Mouse (Mus musculus): Measurements from ENCODE around the gene Katna1. TPM values are rescaled to one million over a fixed set of nuclear protein-coding genes. Genes with fewer than 3 reads are reported as not detected.

The Katna1 gene
- total RNA-seq, 2 experiments from 2014 or later = 30.3 to 31.7 TPM

DNA sequence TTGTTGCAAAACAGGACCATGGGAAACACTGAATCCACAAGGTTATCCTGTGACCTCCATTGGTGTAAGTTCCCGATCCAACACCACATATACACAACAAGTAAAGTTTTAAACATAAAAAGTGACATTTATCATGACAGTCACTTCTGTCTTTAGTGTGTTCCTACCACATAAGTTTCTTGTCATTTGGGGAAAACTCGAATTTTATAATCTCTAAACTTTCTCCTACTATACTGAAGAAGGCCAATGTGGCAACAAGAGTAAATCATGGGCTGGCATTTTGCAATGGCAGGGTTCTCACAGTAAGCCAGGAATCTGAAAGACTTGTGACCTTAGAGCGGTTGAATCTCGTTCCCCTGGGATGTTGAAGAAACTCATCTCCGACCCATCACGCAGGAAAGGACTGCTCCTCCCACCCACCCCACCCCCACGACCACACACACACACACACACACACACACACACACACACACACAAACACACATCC is 54.0 kb downstream of the Katna1 start:
- peak; percentile 52 for DNase-seq

DNA sequence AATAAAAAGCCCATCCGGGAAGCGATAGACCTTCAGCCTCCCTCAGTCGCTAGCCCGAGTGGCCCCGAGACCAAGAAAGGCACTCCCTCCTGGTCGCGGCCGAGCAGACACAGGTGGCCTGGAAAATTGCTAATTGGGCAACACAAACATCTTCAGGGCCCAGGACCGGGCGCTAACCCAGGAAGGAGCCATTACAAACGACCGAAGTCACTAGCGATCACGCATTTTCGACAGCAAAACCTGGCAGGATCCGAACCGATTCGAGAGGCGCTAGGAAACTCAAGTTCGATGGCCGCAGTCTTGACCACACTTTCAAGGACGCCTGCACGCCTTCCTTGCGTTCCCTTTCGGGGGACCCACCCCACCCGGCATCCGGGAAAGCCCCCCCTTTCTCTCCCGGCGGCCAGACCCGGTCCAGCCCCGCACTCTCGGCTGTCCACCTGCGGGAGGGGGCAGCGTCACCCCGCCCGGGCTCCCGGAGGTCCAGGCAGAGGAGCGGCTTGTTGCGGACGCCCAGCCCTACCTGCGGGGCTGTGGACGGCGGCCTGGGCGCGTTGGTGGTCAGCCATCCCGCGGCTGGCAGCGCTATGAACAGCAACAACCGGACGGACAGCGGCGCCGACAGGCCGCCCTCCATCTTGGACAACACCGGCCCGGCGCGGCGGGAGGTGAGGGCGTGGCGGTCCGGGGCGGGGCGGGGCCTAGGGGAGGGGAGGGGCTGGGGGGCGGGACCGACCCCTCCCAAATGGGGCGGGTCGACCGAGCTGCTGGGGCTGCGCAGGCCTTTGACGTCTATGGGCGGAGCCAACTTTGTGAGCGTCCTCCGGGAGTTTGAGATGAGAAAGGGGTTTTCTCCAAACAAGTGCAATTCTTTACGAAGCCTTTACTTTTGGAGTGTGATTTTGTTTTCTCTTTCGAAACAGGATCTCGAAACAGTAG is 54.7 kb downstream of the Katna1 start:
- DNase-seq = peak; percentile 95

DNA sequence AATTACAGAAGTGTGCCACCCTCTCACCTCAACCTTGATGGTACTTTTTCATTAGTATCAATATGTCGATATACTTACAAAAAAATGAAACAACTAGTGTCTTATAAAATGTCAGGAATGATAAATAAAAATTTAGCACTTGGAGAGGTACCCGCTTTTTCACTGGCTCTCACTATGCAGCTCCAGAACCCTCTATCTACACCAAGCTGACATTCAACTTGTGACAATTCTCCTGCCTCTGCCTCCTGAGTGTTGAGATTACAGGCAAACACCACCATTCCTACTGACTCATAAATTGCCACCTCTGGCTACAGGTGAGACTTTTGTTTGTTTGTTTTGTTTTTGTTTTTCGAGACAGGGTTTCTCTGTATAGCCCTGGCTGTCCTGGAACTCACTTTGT is 55.4 kb downstream of the Katna1 start:
- no peak for DNase-seq

DNA sequence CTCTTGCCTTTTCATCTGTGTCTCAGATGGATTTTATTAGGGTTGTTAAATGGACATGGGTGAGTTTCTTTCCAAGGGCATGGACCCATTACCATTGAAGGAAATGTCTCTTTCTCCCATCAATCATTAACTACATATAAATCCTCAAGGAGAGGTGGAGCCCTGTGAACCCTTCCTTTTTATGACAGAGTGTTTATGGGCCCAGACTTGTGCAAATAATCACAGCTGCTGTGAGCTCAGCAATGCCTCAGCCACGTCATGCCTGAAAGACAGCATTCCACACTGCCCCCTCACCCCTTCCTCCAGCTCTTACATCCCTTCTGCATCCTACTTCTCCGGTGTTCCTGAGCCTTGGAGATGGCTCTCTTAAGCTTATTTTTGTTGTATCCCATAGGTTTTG is 61.5 kb downstream of the Katna1 start:
- no peak for DNase-seq

DNA sequence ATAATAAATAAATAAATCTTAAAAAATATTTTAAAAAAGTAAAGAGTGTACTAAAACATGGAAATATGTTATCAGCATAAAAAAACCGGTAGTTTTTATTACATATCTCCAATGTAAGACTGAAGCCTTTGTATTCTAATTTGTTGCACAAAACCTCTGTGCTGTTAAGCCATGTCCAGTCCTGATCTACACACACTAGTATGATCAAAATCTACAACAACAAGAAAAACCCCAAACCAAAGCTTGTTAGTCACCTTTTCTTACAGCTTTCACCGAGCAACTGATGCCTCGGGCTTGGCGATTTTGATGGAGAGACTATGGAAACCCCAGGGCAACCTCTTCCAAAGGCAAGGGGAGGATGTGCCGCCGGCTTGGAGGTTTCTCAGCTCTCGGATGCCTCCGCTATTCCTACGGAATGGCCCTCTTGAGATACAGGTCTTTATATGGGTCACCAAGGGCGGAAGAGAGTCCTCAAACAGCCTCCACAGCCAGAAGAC is 66.5 kb downstream of the Katna1 start:
- DNase-seq = no peak

DNA sequence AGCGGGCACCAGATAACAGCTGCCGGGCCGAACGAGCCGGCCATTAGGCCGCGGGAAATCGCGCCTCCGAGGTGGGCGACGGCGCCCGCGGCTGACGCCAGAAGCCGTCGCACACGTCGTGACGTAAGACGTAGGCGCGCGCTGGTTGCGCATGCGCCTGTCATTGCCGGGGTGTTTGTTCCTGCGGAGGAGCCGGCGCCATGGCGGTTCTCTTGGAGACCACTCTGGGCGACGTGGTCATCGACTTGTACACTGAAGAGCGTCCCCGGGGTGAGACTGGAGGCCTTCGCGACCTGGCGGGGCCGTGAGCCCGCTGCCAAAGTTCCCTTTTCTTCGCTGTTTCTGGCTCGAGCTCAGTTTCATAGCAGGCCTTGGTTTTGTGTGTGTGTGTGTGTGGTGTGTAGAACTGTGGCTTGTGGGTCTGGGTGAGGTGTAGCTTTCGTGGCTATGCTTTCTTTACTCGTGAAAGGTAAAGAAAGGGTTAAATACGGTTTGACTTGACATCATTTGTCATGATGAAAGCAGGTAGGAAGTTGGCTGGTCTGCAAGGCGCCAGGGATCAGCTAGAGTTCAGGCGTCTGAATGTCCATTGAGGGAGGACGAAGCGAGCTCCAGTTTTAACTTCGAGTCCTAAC is 67.1 kb downstream of the Katna1 start, which contains the start of the genes Ginm1 and Ppil4:
TSS of gene Ginm1 (minus strand) at position 74 of the 635 bp plus-strand sequence.
TSS of gene Ppil4 (plus strand) at position 141 of the 635 bp plus-strand sequence.
- peak; percentile 94 for DNase-seq

DNA sequence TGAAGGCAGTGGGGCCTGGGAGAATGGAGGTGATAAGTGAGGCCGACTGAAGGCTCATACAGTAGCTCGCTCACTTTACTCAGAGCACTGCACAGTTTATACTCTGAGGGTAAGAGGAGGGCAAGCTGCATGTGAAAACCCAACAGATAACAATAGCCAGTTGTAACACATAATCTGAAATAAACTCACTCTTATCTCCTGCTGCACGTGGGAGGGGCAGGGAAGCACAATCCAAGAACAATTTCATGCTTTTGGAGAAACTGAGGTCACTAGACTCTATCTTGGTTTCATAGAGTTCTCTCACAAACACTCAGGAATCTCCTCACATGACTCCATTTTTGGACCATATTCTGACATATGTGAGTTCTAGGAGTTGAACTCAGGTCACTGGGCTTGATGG is 75.5 kb downstream of the Katna1 start:
- DNase-seq = no peak

DNA sequence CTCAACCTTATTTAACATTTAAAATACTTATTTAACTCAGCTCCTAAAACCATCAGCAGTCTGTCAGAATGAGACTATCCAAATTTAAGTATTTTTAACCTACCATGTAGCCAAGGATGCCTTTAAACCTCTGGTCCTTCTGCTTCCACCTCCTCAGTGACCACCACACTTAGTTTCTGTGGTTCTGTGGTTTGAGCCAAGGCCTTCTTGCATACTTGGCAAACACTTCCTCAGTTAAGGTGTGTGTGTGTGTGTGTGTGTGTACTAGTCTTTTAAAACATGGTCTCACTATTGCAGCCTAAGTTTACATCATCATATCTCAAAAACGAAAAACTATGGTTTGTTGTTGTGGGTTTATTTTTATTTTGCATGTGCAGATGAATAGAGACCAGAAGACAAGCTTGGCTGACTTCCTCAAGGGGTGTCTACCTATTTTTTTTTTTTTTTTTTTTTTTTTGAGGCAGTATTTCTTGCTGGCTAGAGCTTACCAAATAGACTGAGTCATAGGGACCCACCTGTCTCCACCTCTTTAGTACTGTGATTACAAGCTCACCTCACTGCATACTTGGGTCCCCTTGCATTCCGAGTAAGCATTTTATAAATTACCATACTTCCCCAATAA is 76.8 kb downstream of the Katna1 start:
- DNase-seq = no peak

DNA sequence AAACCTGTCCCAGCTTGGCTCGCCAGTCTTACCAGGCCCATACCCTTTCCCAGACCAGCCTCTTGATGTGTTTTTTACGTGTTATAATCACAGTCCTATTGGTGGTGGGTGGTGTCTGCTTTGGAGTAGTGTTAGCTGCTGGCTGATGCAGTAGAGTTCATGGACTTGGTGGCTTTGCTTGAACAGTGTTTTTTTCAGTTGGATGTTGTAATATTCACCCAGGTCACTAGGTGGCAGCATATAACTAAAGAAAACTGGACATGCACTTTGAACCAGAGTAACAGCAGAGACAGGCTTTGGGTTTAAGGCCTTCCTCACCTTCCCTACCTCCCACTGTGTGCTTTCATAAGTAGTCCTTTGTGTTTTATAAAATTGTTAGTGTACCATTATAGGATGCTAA is 84.1 kb downstream of the Katna1 start:
- DNase-seq = peak; percentile 68

Other genes with a start within 250 kb of the Katna1 start
- 10 to 100 TPM; 12.9 to 16.5 TPM for gene Lrp11, start 136.2 kb upstream of the Katna1 start, total RNA-seq (2021)
- gene Nup43, start 58.5 kb upstream of the Katna1 start, total RNA-seq (2021) = 10 to 100 TPM; 11.7 to 14.4 TPM
- gene Pcmt1, start 44.9 kb upstream of the Katna1 start, total RNA-seq (2021) = 10 to 100 TPM; 66.8 to 71.3 TPM
- 10 to 100 TPM; 45.2 to 47.0 TPM for gene Lats1, start 44.8 kb upstream of the Katna1 start, total RNA-seq (2021)
- gene Ginm1, start 66.8 kb downstream of the Katna1 start, total RNA-seq (2021) = 100 to 1,000 TPM; 206 to 214 TPM
- 10 to 100 TPM; 22.8 to 25.0 TPM for gene Ppil4, start 66.9 kb downstream of the Katna1 start, total RNA-seq (2021)
- 1 to 10 TPM in 1 of 2 experiments, under 1 TPM in 1; 1.00 to 1.1 TPM for gene Zc3h12d, start 106.5 kb downstream of the Katna1 start, total RNA-seq (2021)
- gene Tab2, start 230.2 kb downstream of the Katna1 start, total RNA-seq (2021) = 10 to 100 TPM; 59.9 to 61.7 TPM

All from adrenal gland, postnatal 10 days (tissue).